Mouse (Mus musculus) myocyte (in vitro differentiated cells): ENCODE measurements around the gene Plxdc1. TPM values are rescaled to one million over a fixed set of nuclear protein-coding genes. Genes with fewer than 3 reads are reported as not detected.

Experiments used
- H3K27me3 ChIP-seq: one replicate; pipeline ENCODE4 v1.6.1; 2011; ENCODE audit not compliant: control insufficient read depth, insufficient read depth, insufficient read length
- H3K36me3 ChIP-seq: one replicate; pipeline ENCODE4 v1.6.1; 2011; ENCODE audit not compliant: control insufficient read depth, insufficient read depth
- H3K4me2 ChIP-seq: one replicate; pipeline ENCODE4 v1.6.1; 2011; ENCODE audit warnings: low read depth, control low read depth
- H3K4me3 ChIP-seq: one replicate; pipeline ENCODE4 v1.5.1; 2011; ENCODE audit warnings: mild to moderate bottlenecking, control low read depth, moderate library complexity
- H3K79me2 ChIP-seq: one replicate; pipeline ENCODE4 v1.6.1; 2011; ENCODE audit not compliant: control insufficient read depth, insufficient read depth
- H3ac ChIP-seq: one replicate; pipeline ENCODE4 v1.6.1; 2011; ENCODE audit not compliant: control insufficient read depth, insufficient read length
- CEBPB ChIP-seq: IDR thresholded peaks from 2 replicates; pipeline ENCODE4 v1.6.1; 2011; ENCODE audit warnings: mild to moderate bottlenecking, moderate library complexity; ENCODE audit not compliant: poor library complexity, insufficient read depth, severe bottlenecking
- E2F4 ChIP-seq: IDR thresholded peaks from one replicate; pipeline ENCODE4 v1.6.1; 2011; ENCODE audit warnings: mild to moderate bottlenecking, control low read depth, moderate library complexity; ENCODE audit not compliant: insufficient read depth
- MAX ChIP-seq: IDR thresholded peaks from one replicate; pipeline ENCODE4 v1.6.1; 2011; ENCODE audit warnings: low read depth, mild to moderate bottlenecking, control low read depth
- MYOD1 ChIP-seq, 3 experiments: IDR thresholded peaks; one replicate each; pipeline ENCODE4 v1.6.1; 2011; ENCODE audit warnings: control low read depth in 2 of 3, low read depth in 2 of 3, mild to moderate bottlenecking in 2 of 3, moderate library complexity in 1 of 3; ENCODE audit not compliant: insufficient read length in 2 of 3, control insufficient read depth in 1 of 3
- MYOG ChIP-seq, 3 experiments: IDR thresholded peaks; one replicate each; pipeline ENCODE4 v1.6.1; 2011; ENCODE audit warnings: control low read depth in 2 of 3, low read depth in 2 of 3, mild to moderate bottlenecking in 2 of 3; ENCODE audit not compliant: insufficient read length in 2 of 3, control insufficient read depth in 1 of 3, insufficient read depth in 1 of 3
- POLR2A ChIP-seq: IDR thresholded peaks from one replicate; pipeline ENCODE4 v1.6.1; 2011; ENCODE audit warnings: low read depth, mild to moderate bottlenecking, control low read depth, moderate library complexity; ENCODE audit not compliant: insufficient read length
- POLR2AphosphoS2 ChIP-seq: IDR thresholded peaks from one replicate; pipeline ENCODE4 v1.6.1; 2011; ENCODE audit warnings: low read depth, control low read depth; ENCODE audit not compliant: insufficient read length
- REST ChIP-seq: IDR thresholded peaks from one replicate; pipeline ENCODE4 v1.6.1; 2011; ENCODE audit warnings: mild to moderate bottlenecking, control low read depth, moderate library complexity; ENCODE audit not compliant: insufficient read depth, insufficient read length
- SRF ChIP-seq: IDR thresholded peaks from one replicate; pipeline ENCODE4 v1.6.1; 2011; ENCODE audit warnings: low read depth; ENCODE audit not compliant: control insufficient read depth, insufficient read length
- TCF12 ChIP-seq: IDR thresholded peaks from one replicate; pipeline ENCODE4 v1.6.1; 2011; ENCODE audit warnings: mild to moderate bottlenecking, control low read depth; ENCODE audit not compliant: poor library complexity, insufficient read depth, severe bottlenecking
- TCF3 ChIP-seq: IDR thresholded peaks from one replicate; pipeline ENCODE4 v1.6.1; 2011; ENCODE audit warnings: low read depth, control low read depth; ENCODE audit not compliant: insufficient read length
- USF1 ChIP-seq: IDR thresholded peaks from one replicate; pipeline ENCODE4 v1.6.1; 2011; ENCODE audit warnings: low read depth, mild to moderate bottlenecking, control low read depth, moderate library complexity
- polyA plus RNA-seq: library from polyadenylated mRNA; unstranded; fragments of >200 nt; fragmentation: generic; extraction: Trizol; gene quantifications from one replicate; pipeline ENCODE4 v1.2.1, GENCODE M21; 2012; ENCODE audit warnings: missing spikeins

Gene Plxdc1
- polyA plus RNA-seq, 1 experiment: 2.7 TPM

DNA sequence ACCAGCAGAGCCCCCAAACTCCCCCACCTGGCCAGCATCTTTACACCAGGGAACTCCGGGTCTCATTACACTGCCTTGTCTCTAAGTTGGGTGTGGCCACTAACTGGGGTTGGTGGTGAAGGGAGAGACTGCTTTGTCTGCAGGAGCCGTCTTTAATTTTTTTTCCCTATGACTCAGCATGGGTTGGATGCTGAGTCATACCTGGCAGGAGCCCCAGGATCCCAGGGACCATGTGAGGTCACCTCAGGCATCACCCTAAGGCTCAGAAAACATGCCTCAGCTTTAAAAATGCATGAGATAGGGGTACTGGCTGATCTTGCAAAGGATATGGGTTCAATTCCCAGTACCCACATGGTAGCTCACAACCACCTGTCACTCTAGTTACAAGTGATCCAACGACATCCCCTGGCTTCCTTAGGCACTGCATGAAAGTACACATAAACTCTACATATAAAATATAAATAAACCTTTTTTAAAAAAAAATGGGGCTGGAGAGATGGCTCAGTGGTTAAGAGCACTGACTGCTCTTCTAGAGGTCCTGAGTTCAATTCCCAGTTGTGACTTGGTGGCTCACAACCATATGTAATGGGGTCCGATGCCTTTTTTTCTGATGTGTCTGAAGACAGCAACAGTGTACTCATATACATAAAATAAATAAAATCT lies 50.2 kb downstream of the Plxdc1 start:
- TF ChIP-seq USF1 (peak; percentile 28), CEBPB (no peak), POLR2AphosphoS2 (no peak), MYOD1 (IDR thresholded peaks at IDR 0.05; ENCODE audit: control insufficient read depth in 1 of 3, insufficient read length in 2 of 3, low read depth in 2 of 3) (peak in 1 of 3 experiments; percentile 14), E2F4 (no peak), TCF12 (no peak), SRF (no peak), TCF3 (no peak), REST (no peak), MYOG (IDR thresholded peaks at IDR 0.05; ENCODE audit: control insufficient read depth in 1 of 3, insufficient read depth in 1 of 3, insufficient read length in 2 of 3, low read depth in 2 of 3) (no peak), MAX (no peak), POLR2A (no peak)
- no peaks in the 10 kb centered on the region for H3K36me3 ChIP-seq
- no peak overlapping the region for H3K4me3 ChIP-seq
- no peak overlapping the region for H3ac ChIP-seq
- no peaks in the 10 kb centered on the region for H3K27me3 ChIP-seq
- H3K4me2 ChIP-seq: no peak overlapping the region
- no peaks in the 10 kb centered on the region for H3K79me2 ChIP-seq

DNA sequence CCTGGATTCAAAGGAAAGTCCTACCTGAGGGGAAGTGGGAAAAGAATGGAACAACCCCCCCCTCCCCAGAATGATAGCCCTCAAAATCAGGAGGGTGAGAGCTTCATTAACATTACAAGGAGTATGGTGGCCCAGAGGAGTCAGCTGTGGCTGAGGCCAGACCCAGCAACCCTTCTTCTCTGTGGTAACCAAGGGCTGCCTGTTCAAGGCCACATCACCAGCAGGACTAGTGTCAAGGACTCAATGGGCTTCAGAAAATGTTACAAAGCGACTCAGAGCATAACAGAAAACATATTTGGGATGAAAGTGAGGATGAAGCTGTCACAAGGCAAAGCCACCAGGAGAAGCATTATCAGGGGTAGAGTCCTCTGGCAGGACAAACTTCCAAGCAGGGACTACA lies 52.7 kb downstream of the Plxdc1 start:
- H3K4me2 ChIP-seq: no peak overlapping the region
- H3K27me3 ChIP-seq: no peaks in the 10 kb centered on the region
- H3K4me3 ChIP-seq: no peak overlapping the region
- TF ChIP-seq MYOD1 (IDR thresholded peaks at IDR 0.05; ENCODE audit: control insufficient read depth in 1 of 3, insufficient read length in 2 of 3, low read depth in 2 of 3): no peak
- H3ac ChIP-seq: no peak overlapping the region
- no peaks in the 10 kb centered on the region for H3K36me3 ChIP-seq
- H3K79me2 ChIP-seq: no peaks in the 10 kb centered on the region

DNA sequence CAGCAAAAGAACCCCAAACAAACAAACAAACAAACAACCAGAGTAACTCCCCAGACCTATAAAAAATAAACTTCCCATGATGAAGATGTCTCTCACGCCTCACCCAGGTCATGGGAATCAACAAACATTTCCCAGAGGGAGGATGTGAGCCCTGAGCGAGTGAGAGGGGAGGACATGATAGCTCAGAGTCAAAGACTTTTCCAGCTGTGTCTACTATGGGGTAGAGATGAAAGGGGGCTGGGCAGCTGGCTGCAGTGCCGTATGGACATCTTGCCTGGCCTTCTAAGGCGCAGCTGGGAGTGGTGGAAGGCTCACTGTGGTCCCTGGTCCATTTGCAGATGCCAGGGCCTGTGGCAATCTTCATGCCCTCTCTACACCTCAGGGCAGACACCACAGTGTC lies 57.3 kb downstream of the Plxdc1 start:
- no peaks in the 10 kb centered on the region for H3K36me3 ChIP-seq
- no peak overlapping the region for H3K4me3 ChIP-seq
- H3K27me3 ChIP-seq: no peaks in the 10 kb centered on the region
- H3K4me2 ChIP-seq: no peak overlapping the region
- no peak overlapping the region for H3ac ChIP-seq
- H3K79me2 ChIP-seq: no peaks in the 10 kb centered on the region
- TF ChIP-seq MYOG (IDR thresholded peaks at IDR 0.05; ENCODE audit: control insufficient read depth in 1 of 3, insufficient read depth in 1 of 3, insufficient read length in 2 of 3, low read depth in 2 of 3) (no peak), POLR2AphosphoS2 (no peak), E2F4 (no peak), SRF (no peak), TCF3 (no peak), USF1 (no peak), MAX (no peak), TCF12 (no peak), POLR2A (no peak), CEBPB (no peak), REST (no peak), MYOD1 (IDR thresholded peaks at IDR 0.05; ENCODE audit: control insufficient read depth in 1 of 3, insufficient read length in 2 of 3, low read depth in 2 of 3) (no peak)

DNA sequence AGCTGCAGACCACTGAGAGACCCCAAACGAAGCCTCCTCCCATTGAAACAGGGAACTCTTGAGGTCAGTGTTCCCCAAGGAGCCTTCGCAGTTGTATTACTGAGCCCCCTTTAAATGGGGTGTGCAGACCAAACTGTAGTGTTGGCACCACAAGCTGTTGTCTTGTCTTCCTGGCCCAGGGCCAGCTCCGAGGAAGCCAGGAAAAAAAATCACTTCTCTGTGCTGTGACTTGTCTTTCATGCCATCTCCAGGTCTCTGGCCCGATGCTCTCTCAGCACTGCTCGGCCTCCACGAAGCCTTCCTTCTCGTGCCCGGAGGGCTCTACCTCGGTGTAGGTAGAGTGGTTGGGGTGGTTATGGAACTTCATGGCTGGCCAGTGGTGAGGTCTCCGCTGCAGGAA lies 62.0 kb downstream of the Plxdc1 start:
- TF ChIP-seq SRF: no peak
- TF ChIP-seq USF1: no peak
- no peak for TF ChIP-seq TCF12
- H3K36me3 ChIP-seq: no peaks in the 10 kb centered on the region
- H3K4me3 ChIP-seq: no peak overlapping the region
- H3ac ChIP-seq: no peak overlapping the region
- no peak overlapping the region for H3K4me2 ChIP-seq
- H3K79me2 ChIP-seq: no peaks in the 10 kb centered on the region
- H3K27me3 ChIP-seq: no peaks in the 10 kb centered on the region

DNA sequence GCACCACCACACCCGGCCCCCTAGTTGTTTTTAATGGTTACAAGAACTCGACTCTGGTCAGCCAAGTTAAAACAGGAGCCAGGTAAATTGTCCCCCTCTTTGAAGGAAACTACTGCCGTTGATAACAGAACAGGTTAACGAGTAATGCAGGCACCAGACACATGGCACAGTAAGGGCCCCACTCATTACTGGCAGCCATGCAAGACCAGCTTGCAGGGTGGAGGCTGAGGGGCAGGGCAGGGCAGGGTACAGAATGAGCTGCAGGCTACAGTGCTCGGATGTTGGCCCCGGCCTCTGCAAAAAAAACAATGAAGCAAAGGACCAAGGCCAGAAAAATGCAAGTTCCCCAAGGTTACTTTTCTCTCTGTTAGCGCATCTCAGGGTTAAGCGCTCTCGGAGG lies 62.6 kb downstream of the Plxdc1 start:
- Histone ChIP-seq H3K27me3 (no peaks in the 10 kb centered on the region), H3K79me2 (no peaks in the 10 kb centered on the region), H3K36me3 (no peaks in the 10 kb centered on the region), H3K4me2 (no peak overlapping the region), H3ac (no peak overlapping the region), H3K4me3 (no peak overlapping the region)
- TF ChIP-seq REST: no peak
- no peak for TF ChIP-seq USF1

DNA sequence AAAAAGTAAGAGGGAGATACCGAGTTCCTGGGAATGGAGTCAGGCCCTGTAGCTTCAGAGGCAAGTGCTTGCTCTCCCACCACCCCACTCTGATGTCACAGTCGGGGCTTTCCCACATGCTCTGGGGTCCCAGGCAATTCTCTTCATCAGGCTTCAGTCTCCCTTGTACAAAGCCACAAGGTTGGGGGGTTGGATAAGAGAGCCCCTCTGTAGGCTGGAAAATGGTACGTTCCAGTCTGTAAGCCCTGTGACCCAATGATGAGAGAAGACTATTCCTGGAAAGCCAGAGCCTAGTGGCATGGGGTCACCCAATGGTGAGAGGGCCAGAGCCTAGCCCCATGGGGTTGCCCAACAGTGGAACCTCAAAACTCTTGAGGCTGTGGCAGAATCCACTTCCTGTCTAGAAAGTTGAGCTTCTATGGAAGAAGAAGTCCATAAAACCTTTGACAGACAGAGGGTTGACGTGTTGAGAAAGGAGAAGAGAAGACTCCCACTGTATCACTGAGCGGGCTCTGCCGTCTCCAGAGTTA lies 70.2 kb downstream of the Plxdc1 start:
- Histone ChIP-seq H3K4me2 (no peak overlapping the region), H3K79me2 (no peaks in the 10 kb centered on the region), H3K27me3 (no peaks in the 10 kb centered on the region), H3K36me3 (no peaks in the 10 kb centered on the region), H3ac (no peak overlapping the region), H3K4me3 (no peak overlapping the region)
- TF ChIP-seq REST: no peak
- TF ChIP-seq USF1: no peak
- TF ChIP-seq MYOD1 (IDR thresholded peaks at IDR 0.05; ENCODE audit: control insufficient read depth in 1 of 3, insufficient read length in 2 of 3, low read depth in 2 of 3): no peak
- no peak for TF ChIP-seq POLR2A
- TF ChIP-seq E2F4: no peak
- TF ChIP-seq MAX: no peak
- TF ChIP-seq CEBPB: no peak
- no peak for TF ChIP-seq MYOG (IDR thresholded peaks at IDR 0.05; ENCODE audit: control insufficient read depth in 1 of 3, insufficient read depth in 1 of 3, insufficient read length in 2 of 3, low read depth in 2 of 3)
